Mouse (Mus musculus) intestine, postnatal 0 days (tissue): ENCODE measurements around the gene Rere. TPM values are rescaled to one million over a fixed set of nuclear protein-coding genes. Genes with fewer than 3 reads are reported as not detected.
A peak's percentile ranks its signal among the peaks of the same experiment; 100 is the strongest.

Experiments
- ATAC-seq: fragments of 200-750 bp; cut with Nextera tagmentation; 2 replicates; pipeline ENCODE4 v1.8.0; 2017; ENCODE audit warnings: mild to moderate bottlenecking, moderate TSS enrichment, moderate library complexity
- H3K27ac ChIP-seq: fragments of 300-500 bp; sonication (generic); 2 replicates; pipeline ENCODE4 v1.5.1; 2014; ENCODE audit warnings: mild to moderate bottlenecking, low read depth, low read length, moderate library complexity
- H3K27me3 ChIP-seq: fragments of 300-500 bp; sonication (generic); replicated peaks from 2 replicates; pipeline ENCODE4 v1.6.1; 2014; ENCODE audit warnings: low read length, mixed read lengths; ENCODE audit not compliant: control insufficient read depth, insufficient read depth
- H3K36me3 ChIP-seq: fragments of 300-500 bp; sonication (generic); 2 replicates; pipeline ENCODE4 v1.6.1; 2014; ENCODE audit warnings: mild to moderate bottlenecking, moderate library complexity; ENCODE audit not compliant: control insufficient read depth, insufficient read depth
- H3K4me1 ChIP-seq: fragments of 300-500 bp; sonication (generic); replicated peaks from 2 replicates; pipeline ENCODE4 v1.6.1; 2014; ENCODE audit warnings: antibody characterized with exemption, low read length, mixed read lengths; ENCODE audit not compliant: control insufficient read depth, insufficient read depth
- H3K4me2 ChIP-seq: fragments of 300-500 bp; sonication (generic); replicated peaks from 2 replicates; pipeline ENCODE4 v1.6.1; 2014; ENCODE audit warnings: low read depth, mild to moderate bottlenecking, moderate library complexity
- H3K4me3 ChIP-seq: fragments of 300-500 bp; sonication (generic); 2 replicates; pipeline ENCODE4 v1.5.1; 2014; ENCODE audit warnings: low read depth, low read length
- H3K9ac ChIP-seq: fragments of 300-500 bp; sonication (generic); 2 replicates; pipeline ENCODE4 v1.6.1; 2014; ENCODE audit warnings: mild to moderate bottlenecking, low read depth, low read length
- H3K9me3 ChIP-seq: fragments of 300-500 bp; sonication (generic); 2 replicates; pipeline ENCODE4 v1.6.1; 2016; ENCODE audit warnings: mixed run types; ENCODE audit not compliant: control insufficient read depth
- CTCF ChIP-seq: sonication (generic); IDR thresholded peaks from 2 replicates; pipeline ENCODE4 v1.5.1; 2016; ENCODE audit warnings: low read depth, mild to moderate bottlenecking, control low read depth, antibody characterized with exemption, moderate library complexity
- WGBS: fragments of 180-500 bp; shearing (Covaris S2); extraction: QIAGEN DNeasy Blood & Tissue Kit; methylation state at CpG from one replicate; pipeline ENCODE4 v1.1.7; 2014; 5-methylcytosine and 5-hydroxymethylcytosine counted together
- polyA plus RNA-seq: library from polyadenylated mRNA; unstranded; fragments of >200 nt; fragmentation: Nextera tagmentation; extraction: Ambion mirVana; gene quantifications from 2 replicates; pipeline ENCODE4 v1.2.1, GENCODE M21; 2015

Rere gene
- polyA plus RNA-seq, 1 experiment from 2014 or later = 22.4 TPM

DNA sequence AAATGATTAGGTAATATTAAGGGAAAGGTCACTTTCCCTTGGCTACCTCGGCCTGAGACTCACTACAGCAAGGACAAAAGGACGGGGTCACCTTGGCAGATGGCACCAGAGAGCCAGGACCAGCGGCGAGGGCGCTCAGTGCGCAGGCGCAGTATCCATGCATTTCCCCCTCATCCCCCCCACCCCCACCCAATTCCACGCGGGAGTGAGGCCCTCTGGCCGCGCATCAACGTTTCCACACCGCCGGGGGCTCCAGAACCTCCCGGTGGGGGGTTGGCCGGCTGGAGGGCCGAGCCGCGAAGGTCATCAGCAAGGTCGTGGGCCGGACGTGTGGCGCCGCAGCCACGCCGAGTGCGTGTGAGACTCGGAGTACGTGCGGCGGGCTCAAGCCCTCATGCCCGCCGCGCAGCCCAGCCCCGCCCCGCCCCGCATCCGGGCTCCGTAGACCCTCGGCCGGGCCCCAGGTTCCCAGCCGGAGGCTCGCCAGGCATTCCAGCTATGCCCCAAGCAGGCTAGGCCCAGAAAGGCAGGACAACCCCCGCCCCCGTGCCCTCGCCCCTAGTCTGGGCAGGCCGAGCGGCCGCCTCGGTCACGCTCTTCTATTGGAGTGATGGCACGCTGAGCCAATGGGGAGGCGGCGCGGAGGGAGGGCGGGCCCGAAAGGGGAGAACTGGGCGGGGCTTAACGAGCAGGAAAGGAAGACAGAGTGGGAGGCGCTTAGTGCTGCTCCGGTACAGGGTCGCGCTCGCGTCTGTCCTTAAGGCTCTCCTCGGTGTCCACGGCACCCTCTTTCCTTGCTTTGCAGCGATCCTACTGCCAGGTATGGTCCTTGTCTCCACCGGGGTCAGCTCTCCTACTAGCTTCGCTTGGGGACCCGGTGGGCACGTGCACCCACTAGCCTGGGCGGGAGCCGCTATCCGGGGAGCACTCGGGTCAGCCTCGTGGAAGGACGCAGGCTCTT lies 44.6 kb upstream of the Rere start, which contains the start of gene Eno1:
TSS of gene Eno1 (plus strand) at position 201 of the 961 bp plus-strand sequence.
- Histone ChIP-seq H3K27ac (peak within 1 kb of the TSS; percentile 93), H3K4me2 (peak within 1 kb of the TSS; percentile 93), H3K9me3 (no peaks in the 10 kb centered on the region), H3K27me3 (no peaks in the 10 kb centered on the region), H3K4me1 (0 out of 2 replicates have a peak, but pooled peaks cover 8% of the 10 kb centered on the region), H3K9ac (peak within 1 kb of the TSS; percentile 76), H3K36me3 (peaks cover 14% of the 10 kb centered on the region), H3K4me3 (peak within 1 kb of the TSS; percentile 80)
- peak; percentile 33 for TF ChIP-seq CTCF
- WGBS = under 1% methylated on average over 78 of the region's 78 CpGs
- ATAC-seq = peak; percentile 95

- no peak for ATAC-seq
- 0 out of 2 replicates have a peak, but pooled peaks cover 8% of the 10 kb centered on the region for H3K4me1 ChIP-seq
- peak overlapping the region; percentile 93 for H3K27ac ChIP-seq
- peak overlapping the region; percentile 76 for H3K9ac ChIP-seq
- no peaks in the 10 kb centered on the region for H3K9me3 ChIP-seq
- H3K36me3 ChIP-seq = peaks cover 23% of the 10 kb centered on the region
- peak overlapping the region; percentile 80 for H3K4me3 ChIP-seq
- 0% methylated on average over 21 of the region's 21 CpGs for WGBS
- H3K4me2 ChIP-seq = peak overlapping the region; percentile 93
- H3K27me3 ChIP-seq = no peaks in the 10 kb centered on the region
- no peak for TF ChIP-seq CTCF
Observed at GRCm38 (mm10) chr4:150237636-150238361, 43.6 kb upstream of the Rere start.

DNA sequence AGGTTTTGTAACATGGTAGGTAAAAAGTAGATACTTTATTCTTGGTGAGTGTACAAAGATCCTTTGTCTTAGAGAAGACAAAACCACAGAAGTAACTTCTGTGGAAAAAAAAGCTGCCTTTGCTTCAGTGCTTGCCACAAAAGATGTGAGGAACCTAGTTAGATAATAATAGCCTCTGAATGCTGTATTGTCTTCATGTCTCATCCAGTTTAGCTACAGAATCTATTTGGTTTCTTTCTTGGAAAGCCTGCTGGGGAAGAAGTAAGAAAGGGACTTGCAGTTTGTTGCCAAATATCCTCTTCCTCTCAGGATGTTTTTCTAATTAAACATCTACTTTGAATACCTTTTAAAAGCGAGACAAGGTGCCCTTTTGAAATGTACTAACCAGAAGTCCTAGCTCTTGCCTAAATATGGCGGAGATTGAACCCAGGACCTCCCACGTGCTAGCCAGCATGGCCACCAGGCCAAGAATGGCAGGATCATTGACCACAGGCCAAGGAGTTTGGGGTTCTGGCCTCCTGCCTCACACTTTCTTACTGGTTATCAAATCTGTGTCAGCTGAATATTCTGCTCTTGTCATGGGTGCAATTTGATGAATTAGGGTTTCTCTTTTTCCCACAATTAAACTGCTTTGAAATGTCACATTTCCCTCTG lies 42.9 kb upstream of the Rere start:
- Histone ChIP-seq H3K36me3 (peaks cover 31% of the 10 kb centered on the region), H3K4me3 (peak overlapping the region; percentile 80)
- whole genome bisulfite sequencing = 14% methylated on average over 3 of the region's 3 CpGs

GRCm38 (mm10) chr4:150239087-150239480 lies 42.4 kb upstream of the Rere start:
- 37% methylated on average over 5 of the region's 5 CpGs for WGBS
- no peaks in the 10 kb centered on the region for H3K9me3 ChIP-seq
- no peak for ATAC-seq
- TF ChIP-seq CTCF = no peak
- H3K27ac ChIP-seq = no peak overlapping the region
- H3K27me3 ChIP-seq = no peaks in the 10 kb centered on the region
- H3K36me3 ChIP-seq = peaks cover 36% of the 10 kb centered on the region
- H3K4me3 ChIP-seq = no peak overlapping the region
- no peak overlapping the region for H3K9ac ChIP-seq
- peak overlapping the region; percentile 93 for H3K4me2 ChIP-seq
- H3K4me1 ChIP-seq = 0 out of 2 replicates have a peak, but pooled peaks cover 8% of the 10 kb centered on the region

More for the DNA sequence above, 42.9 kb upstream of the Rere start:
- Histone ChIP-seq H3K27ac (no peak overlapping the region), H3K4me2 (peak overlapping the region; percentile 93), H3K4me1 (0 out of 2 replicates have a peak, but pooled peaks cover 8% of the 10 kb centered on the region), H3K9ac (no peak overlapping the region), H3K27me3 (no peaks in the 10 kb centered on the region), H3K9me3 (no peaks in the 10 kb centered on the region)
- TF ChIP-seq CTCF = no peak
- ATAC-seq = no peak

GRCm38 (mm10) chr4:150239503-150239902 lies 41.9 kb upstream of the Rere start:
- Histone ChIP-seq H3K4me3 (no peak overlapping the region), H3K36me3 (peaks cover 40% of the 10 kb centered on the region), H3K27ac (peak overlapping the region; percentile 29), H3K27me3 (no peaks in the 10 kb centered on the region), H3K4me2 (peak overlapping the region; percentile 93; the same call in 1 of the 2 replicates), H3K9ac (no peak overlapping the region), H3K9me3 (no peaks in the 10 kb centered on the region), H3K4me1 (0 out of 2 replicates have a peak, but pooled peaks cover 8% of the 10 kb centered on the region)
- ATAC-seq = no peak
- WGBS = 28% methylated on average over 6 of the region's 6 CpGs
- TF ChIP-seq CTCF = no peak
